Mouse (Mus musculus): ENCODE results near the gene Sh3bp2. TPM values are rescaled to one million over a fixed set of nuclear protein-coding genes. Genes with fewer than 3 reads are reported as not detected.

The Sh3bp2 gene
- 8.3 and 13.9 TPM in 2 replicates for polyA plus RNA-seq (2015; fragmentation: Nextera tagmentation; extraction: Ambion mirVana)

DNA sequence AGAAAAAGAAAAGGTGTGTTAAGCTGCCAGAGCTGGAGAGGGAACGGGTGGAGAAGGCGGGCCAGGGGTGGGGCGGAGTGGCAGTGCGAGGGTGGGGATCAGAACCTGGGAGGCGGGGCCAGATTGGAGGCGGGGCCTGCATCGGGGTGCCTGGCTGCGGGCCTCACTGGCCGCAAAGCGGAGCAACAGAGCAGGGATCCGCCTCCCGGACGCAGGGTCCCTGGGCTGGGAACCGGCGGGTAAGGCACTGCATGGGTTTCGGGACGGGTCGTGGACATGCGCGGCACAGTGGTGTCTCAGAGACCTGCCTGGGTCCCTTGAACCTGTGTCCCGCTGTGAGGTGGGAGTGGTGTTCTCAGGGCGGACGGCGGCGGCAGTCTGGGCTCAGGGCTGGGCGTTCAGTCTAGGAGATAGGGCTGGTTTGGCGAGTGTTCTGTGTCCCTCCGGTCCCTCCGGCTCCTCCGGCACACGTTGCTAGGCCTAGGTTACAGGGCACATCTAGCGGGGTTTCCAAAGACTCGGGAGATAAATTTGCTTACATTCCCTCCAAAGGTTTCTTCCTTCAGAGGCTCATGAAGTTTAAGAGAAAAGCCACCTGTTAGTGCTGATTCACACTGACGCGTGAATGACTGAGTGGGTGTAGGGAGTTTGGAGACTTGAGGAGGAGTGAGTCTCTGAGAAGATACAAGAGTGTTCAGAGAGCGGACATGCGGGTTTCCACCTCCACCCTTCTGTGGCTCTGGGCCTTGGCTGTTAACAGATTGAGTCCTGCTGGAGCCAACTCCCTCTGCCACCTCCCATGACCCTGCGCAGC lies at the start of gene Sh3bp2:
TSS of gene Sh3bp2 (plus strand) at position 176 of the 814 bp plus-strand sequence.
- H3K27ac ChIP-seq: no peak within 1 kb of the TSS
- no peaks in the 10 kb centered on the region for H3K9me3 ChIP-seq
- peaks cover 12% of the 10 kb centered on the region; the same call in 1 of the 2 replicates for H3K27me3 ChIP-seq

GRCm38 (mm10) chr5:34480926-34481325 lies 44.7 kb upstream of the Sh3bp2 start:
- Histone ChIP-seq H3K9ac (no peak overlapping the region), H3K4me2 (no peak overlapping the region), H3K36me3 (peaks cover 94% of the 10 kb centered on the region), H3K4me1 (no peaks in the 10 kb centered on the region), H3K4me3 (no peak overlapping the region), H3K9me3 (no peaks in the 10 kb centered on the region), H3K27me3 (no peaks in the 10 kb centered on the region), H3K27ac (no peak overlapping the region)
- 80% methylated on average over 3 of the region's 3 CpGs for WGBS
- ATAC-seq (ENCODE audit: insufficient number of reproducible peaks, insufficient read depth, low FRiP score, low TSS enrichment, low read depth): no peak

More for the DNA sequence above, at the start of gene Sh3bp2:
- H3K4me1 ChIP-seq: 0 out of 2 replicates have a peak, but pooled peaks cover 7% of the 10 kb centered on the region
- ATAC-seq (ENCODE audit: insufficient number of reproducible peaks, insufficient read depth, low FRiP score, low TSS enrichment, low read depth): peak; percentile 81
- peak within 1 kb of the TSS; percentile 53 for H3K4me3 ChIP-seq
- peak within 1 kb of the TSS; percentile 72 for H3K4me2 ChIP-seq
- H3K36me3 ChIP-seq: no peaks in the 10 kb centered on the region
- peak within 1 kb of the TSS; percentile 69 for H3K9ac ChIP-seq
- WGBS: 3% methylated on average over 38 of the region's 38 CpGs

- Histone ChIP-seq H3K9me3 (no peaks in the 10 kb centered on the region), H3K4me2 (no peak overlapping the region), H3K4me3 (no peak overlapping the region), H3K4me1 (peaks cover 4% of the 10 kb centered on the region; the same call in 1 of the 2 replicates), H3K27ac (no peak overlapping the region), H3K9ac (no peak overlapping the region), H3K27me3 (no peaks in the 10 kb centered on the region), H3K36me3 (peaks cover 66% of the 10 kb centered on the region)
- WGBS: 96% methylated on average over 15 of the region's 15 CpGs
- no peak for ATAC-seq (ENCODE audit: insufficient number of reproducible peaks, insufficient read depth, low FRiP score, low TSS enrichment, low read depth)
These were observed 39.9 kb upstream of the Sh3bp2 start for GRCm38 (mm10) chr5:34485731-34486130.

GRCm38 (mm10) chr5:34487320-34488090 lies 38.1 kb upstream of the Sh3bp2 start:
- Histone ChIP-seq H3K27ac (no peak overlapping the region), H3K27me3 (no peaks in the 10 kb centered on the region), H3K9ac (no peak overlapping the region), H3K4me1 (peaks cover 4% of the 10 kb centered on the region; the same call in 1 of the 2 replicates), H3K36me3 (peaks cover 50% of the 10 kb centered on the region), H3K4me2 (no peak overlapping the region), H3K4me3 (no peak overlapping the region), H3K9me3 (no peaks in the 10 kb centered on the region)
- WGBS: 80% methylated on average over 6 of the region's 6 CpGs
- ATAC-seq (ENCODE audit: insufficient number of reproducible peaks, insufficient read depth, low FRiP score, low TSS enrichment, low read depth): no peak

DNA sequence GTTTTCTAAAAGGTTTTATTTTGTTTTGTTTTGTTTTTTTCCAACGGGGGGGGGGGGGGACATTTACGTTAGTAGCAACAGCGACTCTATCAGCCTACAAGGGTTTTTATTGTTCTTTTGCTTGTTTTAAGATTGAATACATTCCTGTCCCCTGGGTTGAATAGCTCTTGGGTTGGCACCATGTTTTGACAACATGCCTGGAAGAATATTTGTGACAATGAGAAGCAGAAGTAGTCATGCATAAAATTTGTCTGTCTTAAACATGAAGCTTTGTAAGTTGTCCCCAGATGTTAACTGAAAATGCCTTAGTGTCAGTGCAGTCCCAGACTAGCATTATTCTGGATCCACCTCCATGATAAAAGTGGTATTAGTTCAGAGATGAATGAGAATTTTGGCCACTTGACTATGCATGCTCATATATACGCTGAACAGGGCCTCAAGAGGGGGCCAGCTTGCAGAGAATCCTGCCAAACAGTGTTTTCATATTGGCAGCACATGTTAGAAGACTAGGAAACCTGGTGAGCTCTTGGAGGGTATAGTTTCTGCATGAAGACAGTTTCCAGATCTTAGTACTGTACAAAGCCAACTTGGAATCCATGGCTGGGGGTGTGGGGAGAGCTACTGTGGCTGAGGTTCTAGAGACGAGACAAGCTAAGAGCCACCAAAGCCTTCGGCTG lies 36.8 kb upstream of the Sh3bp2 start:
- H3K4me3 ChIP-seq: no peak overlapping the region
- H3K9me3 ChIP-seq: no peaks in the 10 kb centered on the region
- H3K27me3 ChIP-seq: no peaks in the 10 kb centered on the region
- no peak for ATAC-seq (ENCODE audit: insufficient number of reproducible peaks, insufficient read depth, low FRiP score, low TSS enrichment, low read depth)
- peaks cover 4% of the 10 kb centered on the region; the same call in 1 of the 2 replicates for H3K4me1 ChIP-seq
- H3K4me2 ChIP-seq: no peak overlapping the region
- no peak overlapping the region; the same call in 1 of the 2 replicates for H3K27ac ChIP-seq
- WGBS: 59% methylated on average over 6 of the region's 6 CpGs
- H3K9ac ChIP-seq: no peak overlapping the region
- H3K36me3 ChIP-seq: peaks cover 36% of the 10 kb centered on the region

- Histone ChIP-seq H3K4me1 (peaks cover 4% of the 10 kb centered on the region; the same call in 1 of the 2 replicates), H3K4me3 (no peak overlapping the region), H3K9me3 (no peaks in the 10 kb centered on the region), H3K27ac (no peak overlapping the region; the same call in 1 of the 2 replicates), H3K4me2 (no peak overlapping the region), H3K27me3 (no peaks in the 10 kb centered on the region), H3K9ac (no peak overlapping the region), H3K36me3 (peaks cover 31% of the 10 kb centered on the region)
- no peak for ATAC-seq (ENCODE audit: insufficient number of reproducible peaks, insufficient read depth, low FRiP score, low TSS enrichment, low read depth)
- 88% methylated on average over 3 of the region's 3 CpGs for WGBS
These were observed 36.2 kb upstream of the Sh3bp2 start for GRCm38 (mm10) chr5:34489418-34489787.

DNA sequence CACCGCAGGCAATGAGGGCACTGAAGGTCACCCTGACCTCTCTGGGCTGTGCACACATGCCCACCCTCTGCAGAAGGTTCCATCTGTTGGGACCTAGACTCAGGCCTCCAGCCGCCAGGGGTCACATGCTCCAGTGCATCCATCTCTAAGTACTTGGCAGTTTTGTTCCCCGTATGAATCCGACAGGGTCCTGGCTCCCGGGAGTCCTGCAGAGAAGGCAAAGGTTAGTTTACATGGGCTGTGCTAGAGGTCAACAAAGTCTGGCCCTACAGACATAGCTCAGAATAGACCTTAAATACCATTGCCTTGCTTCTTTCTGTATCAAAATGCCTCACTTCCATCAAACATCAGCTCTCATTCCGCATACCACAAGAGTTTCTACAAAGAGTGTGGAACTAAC lies 28.9 kb upstream of the Sh3bp2 start:
- H3K4me3 ChIP-seq: no peak overlapping the region
- no peak overlapping the region for H3K9ac ChIP-seq
- H3K4me2 ChIP-seq: no peak overlapping the region
- H3K36me3 ChIP-seq: peaks cover 1% of the 10 kb centered on the region; the same call in 1 of the 2 replicates
- H3K4me1 ChIP-seq: no peaks in the 10 kb centered on the region
- 85% methylated on average over 6 of the region's 6 CpGs for WGBS
- no peak overlapping the region for H3K27ac ChIP-seq
- no peak for ATAC-seq (ENCODE audit: insufficient number of reproducible peaks, insufficient read depth, low FRiP score, low TSS enrichment, low read depth)
- no peaks in the 10 kb centered on the region for H3K9me3 ChIP-seq
- H3K27me3 ChIP-seq: no peaks in the 10 kb centered on the region

DNA sequence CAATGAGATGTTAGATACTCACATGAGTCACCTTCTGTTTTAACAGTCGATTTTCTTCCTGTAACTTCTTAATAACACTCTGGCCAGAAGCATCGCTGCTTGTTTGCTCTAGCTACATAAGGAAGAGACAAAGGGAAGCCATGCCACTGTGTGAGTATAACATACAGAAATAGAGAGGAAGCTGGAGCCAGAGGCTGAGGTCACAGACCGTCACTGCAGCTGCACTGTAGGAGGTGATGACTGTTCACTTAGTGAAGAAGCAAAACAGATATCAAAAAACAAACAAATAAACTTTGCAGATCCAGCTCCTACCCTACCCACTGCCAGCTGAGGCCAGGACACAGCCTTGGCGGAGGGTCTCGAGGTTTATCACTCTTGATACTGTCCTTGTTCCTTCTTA lies 24.8 kb upstream of the Sh3bp2 start:
- H3K36me3 ChIP-seq: peaks cover 14% of the 10 kb centered on the region
- H3K9me3 ChIP-seq: no peaks in the 10 kb centered on the region
- no peak overlapping the region for H3K27ac ChIP-seq
- no peaks in the 10 kb centered on the region for H3K27me3 ChIP-seq
- no peaks in the 10 kb centered on the region for H3K4me1 ChIP-seq
- WGBS: 81% methylated on average over 5 of the region's 5 CpGs
- no peak overlapping the region for H3K4me2 ChIP-seq
- no peak overlapping the region for H3K9ac ChIP-seq
- no peak overlapping the region for H3K4me3 ChIP-seq
- no peak for ATAC-seq (ENCODE audit: insufficient number of reproducible peaks, insufficient read depth, low FRiP score, low TSS enrichment, low read depth)

DNA sequence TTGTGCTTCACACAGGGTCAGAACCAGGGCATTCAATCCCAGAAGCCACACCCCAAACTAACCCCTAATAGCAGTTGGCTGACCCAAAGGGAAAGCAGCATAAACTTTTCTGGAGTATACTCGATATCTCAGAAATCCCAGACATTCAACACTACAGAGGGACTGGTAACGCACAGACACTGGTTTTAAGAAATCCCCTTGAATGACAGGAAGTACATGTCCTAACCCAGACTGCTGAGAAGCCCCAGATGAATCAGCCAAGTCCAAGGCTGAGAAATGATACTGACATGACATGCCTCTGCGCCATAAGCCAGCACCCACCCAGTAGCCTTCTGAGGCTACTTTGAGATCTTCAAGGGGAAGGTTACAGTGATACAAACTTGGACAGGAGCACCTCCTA lies 24.1 kb upstream of the Sh3bp2 start:
- Histone ChIP-seq H3K4me1 (no peaks in the 10 kb centered on the region), H3K4me3 (no peak overlapping the region), H3K4me2 (no peak overlapping the region), H3K27ac (no peak overlapping the region), H3K36me3 (peaks cover 14% of the 10 kb centered on the region), H3K9me3 (no peaks in the 10 kb centered on the region), H3K27me3 (no peaks in the 10 kb centered on the region), H3K9ac (no peak overlapping the region)
- WGBS: 73% methylated on average over 3 of the region's 3 CpGs
- ATAC-seq (ENCODE audit: insufficient number of reproducible peaks, insufficient read depth, low FRiP score, low TSS enrichment, low read depth): no peak

DNA sequence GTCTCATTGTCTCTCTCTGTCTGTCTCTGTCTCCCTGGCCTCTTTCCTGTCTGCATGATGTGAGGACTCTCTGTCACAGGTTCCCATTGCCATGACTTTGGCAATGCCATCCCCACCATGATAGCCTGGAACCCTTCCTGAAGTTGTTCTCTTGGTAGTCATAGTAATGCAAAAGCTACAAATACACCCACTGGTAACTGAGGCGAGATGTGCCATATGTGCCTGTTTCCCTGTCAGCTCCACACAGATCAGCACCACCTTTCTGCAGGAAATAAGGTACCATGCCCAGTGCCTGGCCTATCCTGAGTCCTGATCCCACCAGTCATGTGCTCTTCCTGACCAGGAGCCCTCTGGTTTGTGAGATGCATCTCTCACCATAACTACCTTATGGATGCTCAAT lies 23.2 kb upstream of the Sh3bp2 start:
- Histone ChIP-seq H3K27me3 (no peaks in the 10 kb centered on the region), H3K9me3 (no peaks in the 10 kb centered on the region), H3K4me2 (no peak overlapping the region), H3K9ac (no peak overlapping the region), H3K27ac (no peak overlapping the region), H3K4me3 (no peak overlapping the region), H3K36me3 (peaks cover 14% of the 10 kb centered on the region), H3K4me1 (no peaks in the 10 kb centered on the region)
- WGBS: 86% methylated on average over 1 of the region's 1 CpGs
- no peak for ATAC-seq (ENCODE audit: insufficient number of reproducible peaks, insufficient read depth, low FRiP score, low TSS enrichment, low read depth)

GRCm38 (mm10) chr5:34502821-34503220 lies 22.8 kb upstream of the Sh3bp2 start:
- no peaks in the 10 kb centered on the region for H3K4me1 ChIP-seq
- H3K9ac ChIP-seq: no peak overlapping the region
- no peak overlapping the region for H3K4me3 ChIP-seq
- H3K27ac ChIP-seq: no peak overlapping the region
- no peaks in the 10 kb centered on the region for H3K27me3 ChIP-seq
- WGBS: 81% methylated on average over 6 of the region's 6 CpGs
- ATAC-seq (ENCODE audit: insufficient number of reproducible peaks, insufficient read depth, low FRiP score, low TSS enrichment, low read depth): no peak
- no peaks in the 10 kb centered on the region for H3K9me3 ChIP-seq
- H3K4me2 ChIP-seq: no peak overlapping the region
- peaks cover 14% of the 10 kb centered on the region for H3K36me3 ChIP-seq

Measured in embryonic facial prominence, embryonic 13.5 days (tissue).